Mouse (Mus musculus): ENCODE results near the gene Capn1. TPM values are rescaled to one million over a fixed set of nuclear protein-coding genes. Genes with fewer than 3 reads are reported as not detected.
A peak's percentile ranks its signal among the peaks of the same experiment; 100 is the strongest.

Gene Capn1
- polyA plus RNA-seq, 1 experiment from 2014 or later, result 23.4 TPM

DNA sequence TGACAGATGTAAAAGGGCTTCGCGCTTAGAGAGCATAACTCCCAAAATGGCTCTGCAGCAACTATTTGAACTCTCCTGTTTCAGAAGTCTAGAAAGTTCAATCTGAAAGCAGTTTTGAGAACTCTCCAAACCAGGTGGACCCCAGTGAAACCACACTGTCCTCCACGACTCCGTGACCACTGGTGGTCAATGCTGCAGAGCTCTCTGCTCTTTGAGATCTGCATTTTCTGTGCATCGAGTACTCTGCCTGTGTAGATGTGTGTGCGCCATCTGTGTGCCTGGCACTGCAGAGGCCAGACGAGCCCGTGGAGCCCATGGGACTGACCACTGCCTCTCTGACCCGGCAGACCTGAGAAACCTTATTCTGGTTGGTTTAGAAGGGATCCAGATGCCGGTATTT lies 60.8 kb downstream of the Capn1 start:
- no peak for ATAC-seq (ENCODE audit: low read depth)
- H3K4me3 ChIP-seq (ENCODE audit: low read depth, low read length), result no peak overlapping the region
- H3K36me3 ChIP-seq (ENCODE audit: control insufficient read depth, insufficient read depth), result peaks cover 75% of the 10 kb centered on the region
- peaks cover 12% of the 10 kb centered on the region for H3K4me1 ChIP-seq (ENCODE audit: control insufficient read depth, low read depth, low read length)
- no peak overlapping the region for H3K27ac ChIP-seq (ENCODE audit: low read length)
- H3K27me3 ChIP-seq (ENCODE audit: control insufficient read depth, insufficient read depth, low read depth, low read length), result no peaks in the 10 kb centered on the region
- WGBS (ENCODE audit: insufficient replicate concordance), result 91% methylated on average over 10 of the region's 10 CpGs
- no peak overlapping the region for H3K4me2 ChIP-seq (ENCODE audit: low read depth, low read length)
- H3K9ac ChIP-seq (ENCODE audit: low read depth, low read length), result no peak overlapping the region
- no peaks in the 10 kb centered on the region for H3K9me3 ChIP-seq (replicated peaks; ENCODE audit: control insufficient read depth, low read length)

DNA sequence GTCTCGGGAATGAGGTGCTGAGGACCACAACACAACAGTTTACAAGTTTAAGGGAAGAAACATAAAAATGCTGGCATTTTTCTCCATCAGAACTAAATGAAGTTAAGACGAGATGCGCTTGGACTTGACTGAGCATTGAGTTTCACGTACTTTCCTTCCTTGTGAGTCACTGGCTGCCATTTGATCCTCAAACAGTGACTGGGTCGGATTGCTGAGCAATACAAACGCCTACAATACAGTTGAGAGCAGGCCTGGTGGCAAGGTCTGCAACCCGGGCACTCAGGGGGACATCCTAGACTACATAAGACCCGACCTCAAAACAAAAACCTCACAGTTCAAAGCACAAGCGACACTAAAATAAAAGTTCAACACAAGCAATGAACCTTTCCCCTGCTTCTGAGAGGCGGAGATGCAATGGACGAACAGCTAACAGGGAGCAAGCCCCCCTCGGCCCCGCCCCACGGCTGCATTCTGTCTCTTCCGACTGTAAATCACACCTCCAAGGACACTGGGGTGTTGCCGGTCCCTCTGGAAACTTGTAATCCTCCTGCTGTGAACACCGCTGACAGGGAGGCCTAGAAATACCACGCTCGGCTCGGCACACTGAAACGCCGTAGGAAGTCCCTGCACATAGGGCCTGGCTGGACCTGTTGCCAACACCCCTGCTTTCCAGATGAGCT lies 61.5 kb downstream of the Capn1 start:
- Histone ChIP-seq H3K9ac (ENCODE audit: low read depth, low read length) (no peak overlapping the region), H3K4me3 (ENCODE audit: low read depth, low read length) (no peak overlapping the region), H3K27me3 (ENCODE audit: control insufficient read depth, insufficient read depth, low read depth, low read length) (no peaks in the 10 kb centered on the region), H3K9me3 (replicated peaks; ENCODE audit: control insufficient read depth, low read length) (no peaks in the 10 kb centered on the region), H3K36me3 (ENCODE audit: control insufficient read depth, insufficient read depth) (peaks cover 79% of the 10 kb centered on the region), H3K27ac (ENCODE audit: low read length) (no peak overlapping the region), H3K4me2 (ENCODE audit: low read depth, low read length) (no peak overlapping the region), H3K4me1 (ENCODE audit: control insufficient read depth, low read depth, low read length) (peaks cover 12% of the 10 kb centered on the region)
- 90% methylated on average over 22 of the region's 22 CpGs for WGBS (ENCODE audit: insufficient replicate concordance)
- ATAC-seq (ENCODE audit: low read depth), result no peak

DNA sequence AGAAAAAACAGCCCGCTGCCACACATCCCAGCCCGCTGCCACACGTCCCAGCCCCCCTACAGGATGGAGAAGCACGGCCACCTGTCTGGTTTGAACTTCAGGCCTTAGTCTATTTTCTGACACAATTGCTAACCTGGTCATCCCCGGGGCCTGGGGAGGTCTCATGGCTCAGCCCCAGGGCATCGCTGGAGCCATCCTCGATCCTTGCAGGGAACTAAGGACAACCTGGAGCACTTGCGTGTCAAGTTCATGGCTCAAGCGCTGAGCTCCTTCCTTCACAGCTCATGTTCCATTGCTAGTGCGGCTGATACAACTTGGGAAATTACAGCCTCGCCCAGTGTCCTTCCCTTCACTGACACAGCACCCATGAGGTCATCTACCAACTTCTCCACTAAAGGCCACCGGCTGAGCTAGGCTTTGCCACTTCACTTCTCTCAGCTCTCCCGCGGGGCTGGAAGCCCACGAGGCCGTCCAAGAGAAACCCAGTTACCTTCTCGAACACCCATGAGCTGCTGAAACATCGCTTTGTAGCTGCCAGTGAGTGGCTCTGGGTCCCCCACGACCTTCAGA lies 62.4 kb downstream of the Capn1 start:
- H3K27ac ChIP-seq (ENCODE audit: low read length), result no peak overlapping the region
- H3K9ac ChIP-seq (ENCODE audit: low read depth, low read length), result no peak overlapping the region
- WGBS (ENCODE audit: insufficient replicate concordance), result 88% methylated on average over 19 of the region's 19 CpGs
- no peak overlapping the region for H3K4me2 ChIP-seq (ENCODE audit: low read depth, low read length)
- ATAC-seq (ENCODE audit: low read depth), result no peak
- no peaks in the 10 kb centered on the region for H3K9me3 ChIP-seq (replicated peaks; ENCODE audit: control insufficient read depth, low read length)
- peaks cover 74% of the 10 kb centered on the region for H3K36me3 ChIP-seq (ENCODE audit: control insufficient read depth, insufficient read depth)
- peaks cover 12% of the 10 kb centered on the region for H3K4me1 ChIP-seq (ENCODE audit: control insufficient read depth, low read depth, low read length)
- no peak overlapping the region for H3K4me3 ChIP-seq (ENCODE audit: low read depth, low read length)
- H3K27me3 ChIP-seq (ENCODE audit: control insufficient read depth, insufficient read depth, low read depth, low read length), result no peaks in the 10 kb centered on the region

DNA sequence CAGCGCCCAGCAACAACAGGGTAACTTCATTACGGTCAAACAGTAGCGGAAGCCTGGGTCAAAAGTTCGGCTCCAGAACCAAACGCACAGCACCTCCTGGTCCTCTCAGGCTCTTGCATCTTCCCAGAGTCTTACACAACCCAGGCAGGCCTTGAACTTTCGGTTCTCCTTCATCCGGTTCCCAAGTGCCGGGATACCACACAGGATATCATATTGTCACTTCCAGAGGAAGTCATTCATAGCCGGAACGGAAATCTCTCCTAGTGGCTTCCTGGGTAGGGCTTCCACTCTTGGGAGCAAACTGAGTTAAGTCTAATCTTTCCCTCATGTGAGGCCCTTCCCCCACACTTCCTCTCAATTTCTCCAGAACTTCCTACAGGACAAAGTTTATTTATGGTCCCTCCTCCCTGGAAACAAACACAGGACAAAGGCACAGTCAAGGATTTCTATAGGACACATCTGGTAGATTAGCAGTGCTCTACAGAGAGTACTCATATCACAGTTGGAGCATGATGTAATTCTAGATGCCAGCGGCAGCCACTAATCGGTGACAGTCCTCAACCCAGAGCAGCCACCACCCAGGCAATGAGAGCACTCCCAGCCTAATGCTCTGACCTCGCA lies 63.5 kb downstream of the Capn1 start:
- 77% methylated on average over 13 of the region's 13 CpGs for WGBS (ENCODE audit: insufficient replicate concordance)
- no peaks in the 10 kb centered on the region for H3K9me3 ChIP-seq (replicated peaks; ENCODE audit: control insufficient read depth, low read length)
- no peak overlapping the region for H3K4me3 ChIP-seq (ENCODE audit: low read depth, low read length)
- peak overlapping the region; percentile 35; the same call in 1 of the 2 replicates for H3K27ac ChIP-seq (ENCODE audit: low read length)
- no peak overlapping the region for H3K9ac ChIP-seq (ENCODE audit: low read depth, low read length)
- H3K4me1 ChIP-seq (ENCODE audit: control insufficient read depth, low read depth, low read length), result peaks cover 12% of the 10 kb centered on the region
- H3K4me2 ChIP-seq (ENCODE audit: low read depth, low read length), result no peak overlapping the region
- H3K36me3 ChIP-seq (ENCODE audit: control insufficient read depth, insufficient read depth), result peaks cover 77% of the 10 kb centered on the region
- ATAC-seq (ENCODE audit: low read depth), result peak; percentile 44
- H3K27me3 ChIP-seq (ENCODE audit: control insufficient read depth, insufficient read depth, low read depth, low read length), result no peaks in the 10 kb centered on the region

DNA sequence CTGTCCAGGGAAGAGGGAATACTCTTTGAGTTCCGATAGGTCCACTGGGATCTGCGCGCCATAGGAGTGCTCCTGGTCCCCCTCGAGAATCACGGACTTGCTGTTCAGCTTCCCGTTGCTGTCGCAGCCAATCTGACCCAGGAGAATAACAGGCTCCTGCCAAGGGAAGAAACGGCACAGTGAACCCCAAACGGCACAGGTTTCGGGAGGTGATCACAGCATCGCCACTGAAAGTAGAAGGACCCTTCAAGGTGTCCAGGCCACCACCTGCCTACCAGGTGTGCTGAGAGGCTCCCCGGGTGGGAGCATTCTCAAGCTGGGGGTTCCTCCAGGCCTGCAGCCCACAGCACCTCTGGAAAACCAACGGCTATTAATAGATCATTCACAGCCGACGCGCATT lies 64.1 kb downstream of the Capn1 start:
- Histone ChIP-seq H3K36me3 (ENCODE audit: control insufficient read depth, insufficient read depth) (peaks cover 79% of the 10 kb centered on the region), H3K4me3 (ENCODE audit: low read depth, low read length) (no peak overlapping the region), H3K9me3 (replicated peaks; ENCODE audit: control insufficient read depth, low read length) (no peaks in the 10 kb centered on the region), H3K9ac (ENCODE audit: low read depth, low read length) (no peak overlapping the region), H3K4me1 (ENCODE audit: control insufficient read depth, low read depth, low read length) (peaks cover 9% of the 10 kb centered on the region), H3K27ac (ENCODE audit: low read length) (no peak overlapping the region), H3K27me3 (ENCODE audit: control insufficient read depth, insufficient read depth, low read depth, low read length) (no peaks in the 10 kb centered on the region), H3K4me2 (ENCODE audit: low read depth, low read length) (no peak overlapping the region)
- WGBS (ENCODE audit: insufficient replicate concordance), result 89% methylated on average over 16 of the region's 16 CpGs
- ATAC-seq (ENCODE audit: low read depth), result no peak

DNA sequence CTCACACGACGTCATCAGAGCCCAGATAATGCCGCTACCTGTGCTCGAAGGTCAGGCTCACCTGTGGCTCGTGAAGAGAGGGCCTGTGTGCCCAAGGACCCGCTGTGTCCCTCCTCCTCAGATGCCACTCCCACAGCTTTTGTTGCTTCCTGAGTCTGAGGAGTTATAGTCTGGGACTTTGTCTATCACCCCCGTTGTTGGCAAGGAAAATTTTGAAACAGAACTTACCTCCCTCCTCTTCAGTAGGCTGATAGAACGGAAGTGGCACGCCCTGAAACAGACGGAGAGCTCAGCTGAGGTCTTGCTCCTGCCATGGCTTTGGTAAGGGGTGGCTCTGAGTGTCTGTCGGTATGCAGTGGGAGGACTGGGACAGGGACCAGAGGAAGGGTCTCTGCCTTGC lies 65.5 kb downstream of the Capn1 start:
- Histone ChIP-seq H3K9me3 (replicated peaks; ENCODE audit: control insufficient read depth, low read length) (no peaks in the 10 kb centered on the region), H3K4me3 (ENCODE audit: low read depth, low read length) (no peak overlapping the region), H3K27ac (ENCODE audit: low read length) (no peak overlapping the region), H3K36me3 (ENCODE audit: control insufficient read depth, insufficient read depth) (peaks cover 75% of the 10 kb centered on the region), H3K27me3 (ENCODE audit: control insufficient read depth, insufficient read depth, low read depth, low read length) (no peaks in the 10 kb centered on the region), H3K9ac (ENCODE audit: low read depth, low read length) (no peak overlapping the region), H3K4me1 (ENCODE audit: control insufficient read depth, low read depth, low read length) (peaks cover 11% of the 10 kb centered on the region), H3K4me2 (ENCODE audit: low read depth, low read length) (no peak overlapping the region)
- WGBS (ENCODE audit: insufficient replicate concordance), result 89% methylated on average over 11 of the region's 11 CpGs
- no peak for ATAC-seq (ENCODE audit: low read depth)

DNA sequence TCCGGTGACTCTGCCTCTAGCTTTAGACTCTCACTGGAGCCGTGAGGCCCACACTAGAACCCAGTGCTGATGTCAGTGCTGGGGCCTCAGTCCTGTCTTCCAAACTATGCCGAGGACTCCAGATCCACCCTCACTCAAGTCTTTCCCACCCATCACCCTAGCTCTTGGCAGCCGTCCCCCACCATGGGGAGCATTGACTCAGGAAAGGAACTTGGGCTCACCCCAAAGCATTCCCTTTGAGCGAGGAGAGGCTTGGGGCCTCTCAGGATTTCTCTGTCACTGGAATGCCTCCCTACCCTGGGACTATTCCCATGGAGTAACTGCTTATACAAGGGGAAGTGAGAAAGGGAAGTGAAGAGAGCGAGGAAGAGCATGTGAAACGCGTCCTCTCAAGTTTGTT lies 69.8 kb downstream of the Capn1 start:
- no peak overlapping the region for H3K4me3 ChIP-seq (ENCODE audit: low read depth, low read length)
- H3K4me2 ChIP-seq (ENCODE audit: low read depth, low read length), result no peak overlapping the region
- H3K36me3 ChIP-seq (ENCODE audit: control insufficient read depth, insufficient read depth), result peaks cover 56% of the 10 kb centered on the region
- no peaks in the 10 kb centered on the region for H3K9me3 ChIP-seq (replicated peaks; ENCODE audit: control insufficient read depth, low read length)
- 77% methylated on average over 8 of the region's 8 CpGs for WGBS (ENCODE audit: insufficient replicate concordance)
- peaks cover 9% of the 10 kb centered on the region for H3K4me1 ChIP-seq (ENCODE audit: control insufficient read depth, low read depth, low read length)
- H3K27me3 ChIP-seq (ENCODE audit: control insufficient read depth, insufficient read depth, low read depth, low read length), result no peaks in the 10 kb centered on the region
- peak overlapping the region; percentile 56 for H3K27ac ChIP-seq (ENCODE audit: low read length)
- ATAC-seq (ENCODE audit: low read depth), result no peak
- H3K9ac ChIP-seq (ENCODE audit: low read depth, low read length), result no peak overlapping the region

DNA sequence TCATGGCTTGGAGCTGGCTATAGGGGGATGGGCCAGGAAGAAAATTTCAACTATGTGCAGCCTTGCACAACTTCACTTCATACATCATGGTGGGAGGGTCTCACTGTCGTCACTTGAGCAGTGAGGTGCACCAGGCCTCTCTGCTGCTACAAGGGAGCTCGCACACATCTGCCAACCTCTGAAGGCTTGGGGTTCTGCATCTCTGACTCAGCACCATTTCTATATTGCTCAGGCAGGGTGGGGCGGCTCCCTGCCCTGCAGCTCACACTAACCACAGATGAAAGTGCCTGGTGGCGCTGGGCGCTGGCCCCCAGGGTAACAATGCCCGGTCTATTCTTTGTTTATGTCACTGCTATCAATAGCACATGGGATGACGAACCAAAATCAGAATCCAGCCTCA lies 70.7 kb downstream of the Capn1 start:
- peaks cover 55% of the 10 kb centered on the region for H3K36me3 ChIP-seq (ENCODE audit: control insufficient read depth, insufficient read depth)
- no peak overlapping the region for H3K9ac ChIP-seq (ENCODE audit: low read depth, low read length)

DNA sequence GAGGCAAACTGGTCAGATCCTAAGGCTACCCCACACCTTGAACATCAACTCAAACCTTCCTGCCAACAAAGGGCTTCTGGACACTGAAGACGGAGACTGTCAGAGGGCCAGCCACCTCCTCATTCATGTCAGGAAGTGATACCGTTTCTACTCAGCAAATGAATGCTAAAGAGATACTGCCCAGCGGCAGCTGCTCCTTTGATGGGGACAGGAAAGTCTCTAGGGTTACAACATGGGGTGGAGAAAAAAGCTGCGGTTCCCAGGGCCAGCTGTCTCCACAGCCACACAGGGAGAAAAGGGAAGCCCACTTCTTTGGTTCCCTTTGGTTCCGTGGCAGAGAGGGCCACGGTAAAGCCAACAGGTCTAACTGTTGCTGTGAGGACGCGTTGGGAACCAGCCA lies 71.6 kb downstream of the Capn1 start:
- WGBS (ENCODE audit: insufficient replicate concordance), result 73% methylated on average over 8 of the region's 8 CpGs
- H3K27ac ChIP-seq (ENCODE audit: low read length), result 0 out of 2 replicates have a peak overlapping the region, but pooled peaks have one; percentile 1

More for the DNA sequence above, 70.7 kb downstream of the Capn1 start:
- no peaks in the 10 kb centered on the region for H3K27me3 ChIP-seq (ENCODE audit: control insufficient read depth, insufficient read depth, low read depth, low read length)
- H3K4me3 ChIP-seq (ENCODE audit: low read depth, low read length), result no peak overlapping the region
- H3K4me1 ChIP-seq (ENCODE audit: control insufficient read depth, low read depth, low read length), result peaks cover 9% of the 10 kb centered on the region
- no peaks in the 10 kb centered on the region for H3K9me3 ChIP-seq (replicated peaks; ENCODE audit: control insufficient read depth, low read length)
- ATAC-seq (ENCODE audit: low read depth), result peak; percentile 25; the same call in 1 of the 2 replicates
- WGBS (ENCODE audit: insufficient replicate concordance), result 59% methylated on average over 7 of the region's 7 CpGs
- H3K27ac ChIP-seq (ENCODE audit: low read length), result peak overlapping the region; percentile 42
- H3K4me2 ChIP-seq (ENCODE audit: low read depth, low read length), result no peak overlapping the region

More for the DNA sequence above, 71.6 kb downstream of the Capn1 start:
- Histone ChIP-seq H3K4me2 (ENCODE audit: low read depth, low read length) (no peak overlapping the region), H3K9me3 (replicated peaks; ENCODE audit: control insufficient read depth, low read length) (no peaks in the 10 kb centered on the region), H3K4me3 (ENCODE audit: low read depth, low read length) (no peak overlapping the region), H3K4me1 (ENCODE audit: control insufficient read depth, low read depth, low read length) (peaks cover 9% of the 10 kb centered on the region), H3K27me3 (ENCODE audit: control insufficient read depth, insufficient read depth, low read depth, low read length) (no peaks in the 10 kb centered on the region), H3K36me3 (ENCODE audit: control insufficient read depth, insufficient read depth) (peaks cover 49% of the 10 kb centered on the region), H3K9ac (ENCODE audit: low read depth, low read length) (no peak overlapping the region)
- ATAC-seq (ENCODE audit: low read depth), result no peak
